Mouse (Mus musculus) heart, adult 18-20 months (tissue): ENCODE measurements around the gene Vmn1r53. TPM values are rescaled to one million over a fixed set of nuclear protein-coding genes. Genes with fewer than 3 reads are reported as not detected.
"Not testable (repeated sequence)": the region's sequence is repeated elsewhere in the genome, so short reads cannot be mapped to it uniquely, and the experiment has no call there.

Experiments
- DNase-seq, 2 experiments: peaks; one replicate each; pipeline ENCODE4 v3.0.0; 2021 to 2022; ENCODE audit warnings: mixed read lengths in 1 of 2
- long read RNA-seq, 2 experiments: library from polyadenylated mRNA; stranded (forward); transcript quantifications; one replicate each; pipeline ENCODE4 v2.0.0; 2021
- total RNA-seq, 2 experiments: library from RNA; stranded (reverse); gene quantifications; 2 replicates each; pipeline ENCODE4 v1.2.3; 2021

Gene Vmn1r53
- not detected for total RNA-seq
- long read RNA-seq, experiment 1 = 0 reads
- long read RNA-seq, experiment 2 = 0 reads

DNA sequence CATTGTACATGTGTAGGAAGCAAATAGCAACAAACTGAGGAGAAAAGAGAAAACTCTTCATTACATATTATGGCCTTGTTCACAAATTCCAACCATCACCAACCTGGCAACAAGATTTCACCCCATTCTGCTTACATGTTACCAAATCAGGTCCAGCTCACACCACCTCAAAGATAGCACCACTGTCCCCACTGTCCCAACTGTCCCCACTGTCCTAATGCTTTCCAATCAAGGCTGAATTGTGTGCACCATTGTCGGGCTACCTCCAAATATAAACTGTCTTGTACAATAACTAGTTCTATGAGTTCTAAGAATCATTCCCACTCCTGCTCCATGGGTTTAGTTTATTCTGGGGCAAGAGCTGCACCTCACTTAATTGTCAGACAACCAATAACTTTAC is at the start of gene Vmn1r53:
Gene Vmn1r53, minus strand, starts transcription at position 101 of the 400 bp plus-strand sequence.
- DNase-seq = no peak

DNA sequence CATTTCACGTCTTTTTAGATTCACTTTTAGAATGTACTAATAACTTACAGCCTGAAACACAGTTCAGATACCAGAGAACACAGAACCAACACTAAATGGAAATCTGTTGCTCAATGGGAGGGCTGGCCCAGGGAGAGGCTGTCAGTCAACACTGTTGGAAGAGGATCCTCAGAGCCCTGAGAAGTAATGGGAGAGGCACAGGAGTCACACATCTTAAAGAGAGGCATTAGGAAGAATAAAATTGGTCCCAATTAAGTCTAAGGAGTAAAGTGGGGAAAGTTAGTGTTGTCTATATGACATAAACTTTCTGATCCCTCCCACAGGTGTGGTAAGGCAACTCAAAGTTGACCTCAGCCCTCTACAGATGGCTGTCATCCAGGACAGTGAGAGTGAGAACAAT is 21.8 kb upstream of the Vmn1r53 start, which contains the start of gene Vmn1r54:
Gene Vmn1r54, plus strand, starts transcription at position 301 of the 400 bp plus-strand sequence.
- DNase-seq = no peak

DNA sequence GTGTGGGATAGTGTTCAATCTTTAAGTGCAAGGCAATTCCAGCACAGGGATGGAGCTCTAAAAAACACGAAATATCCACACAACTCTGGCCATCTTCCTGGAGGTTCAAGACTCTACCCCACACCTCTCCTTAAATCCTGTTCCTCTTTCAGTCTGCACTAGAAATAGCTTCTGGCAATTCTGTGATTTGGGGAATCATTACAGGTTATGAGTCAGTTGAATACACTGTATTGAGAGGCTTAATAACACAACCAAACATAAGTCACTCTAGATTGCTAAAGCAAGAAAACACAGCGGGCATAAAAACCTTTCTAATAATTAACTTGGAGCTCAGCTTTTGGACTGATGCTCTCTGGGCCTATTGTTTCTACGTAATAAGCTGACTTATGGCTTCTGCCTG is 19.8 kb upstream of the Vmn1r53 start:
- DNase-seq = no peak

DNA sequence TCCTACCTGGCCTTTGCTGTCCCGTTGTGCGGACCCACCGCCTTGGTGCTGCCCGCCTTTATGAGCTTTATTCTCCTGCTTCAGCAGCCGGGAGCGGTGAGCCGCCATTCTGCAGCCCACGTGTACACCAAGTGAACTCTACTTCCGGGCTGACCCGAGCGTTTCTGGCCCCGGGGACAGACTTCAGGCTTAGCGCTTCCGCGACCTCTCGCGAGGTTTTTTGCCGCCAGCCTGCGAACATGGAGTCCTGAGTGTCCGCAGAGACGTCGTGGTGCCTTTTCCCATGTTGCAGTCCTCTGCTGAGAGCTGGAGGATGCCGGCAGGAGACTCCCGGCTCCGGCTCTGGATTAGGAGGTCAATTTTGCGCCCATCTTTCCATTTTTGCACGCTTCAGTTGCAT is 8.4 kb upstream of the Vmn1r53 start:
- no peak for DNase-seq

DNA sequence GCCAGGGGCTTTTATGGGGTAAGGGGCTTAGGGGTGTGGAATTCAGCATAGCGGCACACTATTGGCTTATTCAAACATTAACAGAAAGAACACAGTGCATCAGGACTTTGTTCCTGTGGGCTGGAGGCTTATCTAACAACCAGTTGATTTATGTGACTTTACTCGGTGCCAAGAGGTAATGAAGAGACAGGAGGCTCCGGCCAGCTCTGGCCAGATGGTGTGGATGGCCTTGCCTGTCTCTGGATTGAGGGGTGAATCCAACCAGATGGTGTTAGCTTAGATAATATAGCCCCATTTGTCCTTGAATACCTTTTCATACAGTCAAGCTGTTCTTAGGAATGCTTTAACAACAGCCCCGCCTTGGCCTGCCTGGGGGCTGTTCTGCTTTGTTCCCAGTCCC is 7.9 kb upstream of the Vmn1r53 start:
- not testable (repeated sequence) for DNase-seq

DNA sequence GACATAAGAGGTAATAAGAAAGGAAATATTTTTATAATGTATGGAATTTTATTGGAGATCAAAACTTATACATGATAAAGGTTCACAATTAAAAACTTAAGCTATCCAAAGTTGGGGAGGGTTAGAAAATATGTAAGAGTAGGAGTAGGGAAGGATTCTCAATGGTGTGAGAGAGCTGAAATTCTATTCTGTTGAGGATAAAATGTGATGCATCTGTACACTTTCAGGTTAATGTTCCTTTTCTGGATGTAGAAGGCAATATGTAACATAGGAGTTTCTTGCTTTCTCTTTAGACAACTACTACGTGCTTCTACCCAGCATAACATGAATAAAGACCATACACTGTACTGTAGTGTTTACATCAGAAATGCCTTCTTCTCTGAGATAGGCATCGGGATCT is 21.7 kb downstream of the Vmn1r53 start, which contains the start of gene V1ra8:
Gene V1ra8, plus strand, starts transcription at position 301 of the 400 bp plus-strand sequence.
- not testable (repeated sequence) for DNase-seq

DNA sequence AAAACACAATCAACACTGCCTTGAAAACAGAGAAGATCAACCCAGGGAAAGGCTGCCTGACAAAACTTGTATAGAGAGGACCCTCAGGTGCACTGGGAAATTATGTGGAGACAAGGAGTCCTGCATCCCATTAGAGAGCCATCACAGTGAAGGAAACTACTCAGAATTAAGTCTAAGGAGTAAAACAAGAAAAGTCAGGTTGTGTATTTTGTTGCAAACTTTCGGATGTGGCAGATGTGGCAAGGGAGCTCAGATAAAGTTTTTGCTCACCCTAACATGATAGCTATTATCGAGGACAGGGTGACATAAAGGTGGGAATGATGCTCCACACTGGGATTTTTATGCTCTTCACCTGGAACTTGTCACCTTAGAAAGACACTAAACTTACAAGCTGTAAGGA is 49.7 kb downstream of the Vmn1r53 start, which contains the start of gene Vmn1r52:
Gene Vmn1r52, plus strand, starts transcription at position 301 of the 400 bp plus-strand sequence.
- no peak for DNase-seq

Other genes with a start within 250 kb of the Vmn1r53 start
- gene Vmn1r47, start 208.3 kb downstream of the Vmn1r53 start, total RNA-seq = not detected
- gene Vmn1r48, start 187.6 kb downstream of the Vmn1r53 start, total RNA-seq = not detected
- not detected for gene Vmn1r49, start 145.9 kb downstream of the Vmn1r53 start, total RNA-seq
- not detected for gene Vmn1r50, start 123.0 kb downstream of the Vmn1r53 start, total RNA-seq
- gene Vmn1r51, start 101.8 kb downstream of the Vmn1r53 start, total RNA-seq = not detected
- gene Vmn1r52, start 49.6 kb downstream of the Vmn1r53 start, total RNA-seq = not detected
- not detected for gene V1ra8, start 21.6 kb downstream of the Vmn1r53 start, total RNA-seq
- not detected for gene Vmn1r54, start 21.9 kb upstream of the Vmn1r53 start, total RNA-seq
- not detected for gene BC048671, start 76.8 kb upstream of the Vmn1r53 start, total RNA-seq
- not detected for gene Chst13, start 100.7 kb upstream of the Vmn1r53 start, total RNA-seq
- not detected for gene Uroc1, start 108.8 kb upstream of the Vmn1r53 start, total RNA-seq
- gene Zxdc, start 145.1 kb upstream of the Vmn1r53 start, total RNA-seq = 10 to 100 TPM; 14.0 to 14.3 TPM
- gene Cfap100, start 204.4 kb upstream of the Vmn1r53 start, total RNA-seq = under 1 TPM; 0.15 to 0.28 TPM
- gene Klf15, start 238.1 kb upstream of the Vmn1r53 start, total RNA-seq = 10 to 100 TPM; 70.9 to 89.8 TPM